Mouse (Mus musculus) myocyte (in vitro differentiated cells): ENCODE measurements around the gene Daxx.
"Not testable (repeated sequence)": the region's sequence is repeated elsewhere in the genome, so short reads cannot be mapped to it uniquely, and the experiment has no call there.

Experiments used
- E2F4 ChIP-seq: IDR thresholded peaks from one replicate; pipeline ENCODE4 v1.6.1; 2011; ENCODE audit warnings: mild to moderate bottlenecking, control low read depth, moderate library complexity; ENCODE audit not compliant: insufficient read depth
- POLR2A ChIP-seq: IDR thresholded peaks from one replicate; pipeline ENCODE4 v1.6.1; 2011; ENCODE audit warnings: low read depth, mild to moderate bottlenecking, control low read depth, moderate library complexity; ENCODE audit not compliant: insufficient read length
- POLR2AphosphoS2 ChIP-seq: IDR thresholded peaks from one replicate; pipeline ENCODE4 v1.6.1; 2011; ENCODE audit warnings: low read depth, control low read depth; ENCODE audit not compliant: insufficient read length
- SRF ChIP-seq: IDR thresholded peaks from one replicate; pipeline ENCODE4 v1.6.1; 2011; ENCODE audit warnings: low read depth; ENCODE audit not compliant: control insufficient read depth, insufficient read length
- USF1 ChIP-seq: IDR thresholded peaks from one replicate; pipeline ENCODE4 v1.6.1; 2011; ENCODE audit warnings: low read depth, mild to moderate bottlenecking, control low read depth, moderate library complexity

DNA sequence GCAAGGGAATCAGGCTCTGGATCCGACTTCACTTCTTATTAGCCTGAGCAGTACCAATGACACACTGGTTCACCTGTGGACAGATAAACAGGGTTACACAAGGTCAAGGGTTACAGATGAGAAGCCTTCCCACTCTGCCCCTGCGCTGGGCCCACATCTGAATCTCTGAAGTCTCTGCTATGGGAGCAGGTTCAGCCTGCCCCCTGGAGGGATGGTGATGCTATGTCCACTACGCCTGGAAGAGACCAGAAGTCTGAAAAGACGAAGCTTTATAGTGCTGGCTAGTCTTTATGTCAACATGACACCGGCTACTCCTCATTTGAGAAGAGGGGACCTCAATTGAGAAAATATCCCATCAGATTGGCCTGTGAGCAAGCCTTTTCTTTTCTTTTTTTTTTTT is 33.4 kb upstream of the Daxx start:
- not testable (repeated sequence) for TF ChIP-seq POLR2A, E2F4, POLR2AphosphoS2, SRF, USF1
